Mouse (Mus musculus) heart, adult 2 months (tissue): ENCODE data around the gene Heg1. TPM values are rescaled to one million over a fixed set of nuclear protein-coding genes. Genes with fewer than 3 reads are reported as not detected.

Experiments
- DNase-seq, 2 experiments: peaks; one replicate each; pipeline ENCODE4 v3.0.0; 2021
- H3K27ac ChIP-seq: fragments of 200-600 bp; 2 replicates; pipeline ENCODE4 v1.8.1; 2022
- H3K27me3 ChIP-seq: fragments of 200-500 bp; 2 replicates; pipeline ENCODE4 v1.6.1; 2012; ENCODE audit warnings: mild to moderate bottlenecking, low read length, inconsistent platforms, mixed read lengths; ENCODE audit not compliant: control insufficient read depth, insufficient read depth
- H3K36me3 ChIP-seq: fragments of 200-500 bp; 2 replicates; pipeline ENCODE4 v1.6.1; 2012; ENCODE audit warnings: low read length, inconsistent platforms; ENCODE audit not compliant: control insufficient read depth, insufficient read depth
- H3K4me1 ChIP-seq: fragments of 200-500 bp; 2 replicates; pipeline ENCODE4 v1.6.1; 2011; ENCODE audit warnings: low read length; ENCODE audit not compliant: control insufficient read depth, insufficient read depth
- H3K4me3 ChIP-seq: fragments of 200-600 bp; 2 replicates; pipeline ENCODE4 v1.8.1; 2022
- H3K79me2 ChIP-seq: fragments of 200-500 bp; replicated peaks from 2 replicates; pipeline ENCODE4 v1.6.1; 2012; ENCODE audit warnings: mild to moderate bottlenecking, inconsistent platforms, low read length, moderate library complexity, mixed read lengths; ENCODE audit not compliant: control insufficient read depth, insufficient read depth
- H3K9ac ChIP-seq: fragments of 200-500 bp; 2 replicates; pipeline ENCODE4 v1.6.1; 2012; ENCODE audit warnings: low read depth, mild to moderate bottlenecking, control low read depth, inconsistent platforms, low read length, mixed read lengths
- CTCF ChIP-seq: fragments of 200-600 bp; IDR thresholded peaks from 2 replicates; pipeline ENCODE4 v1.8.1; 2022; ENCODE audit warnings: antibody characterized with exemption, mild to moderate bottlenecking, moderate library complexity
- EP300 ChIP-seq: fragments of 200-500 bp; IDR thresholded peaks from 2 replicates; pipeline ENCODE4 v1.6.1; 2011; ENCODE audit warnings: low read depth, low read length, control low read depth; ENCODE audit not compliant: insufficient read depth
- POLR2A ChIP-seq: fragments of 200-500 bp; IDR thresholded peaks from 2 replicates; pipeline ENCODE4 v1.6.1; 2011; ENCODE audit warnings: mild to moderate bottlenecking, low read depth, low read length, control low read depth; ENCODE audit not compliant: insufficient read depth
- WGBS: fragments of 180-500 bp; shearing (Covaris S2); methylation state at CpG from one replicate; pipeline ENCODE4 v1.1.7; 2018; 5-methylcytosine and 5-hydroxymethylcytosine counted together
- intact Hi-C: fragments of 180-260 bp; cut with DNase I; formaldehyde crosslinking; loops from one replicate; pipeline ENCODE4 v1.15.1; 2025
- long read RNA-seq: library from polyadenylated mRNA; stranded (forward); transcript quantifications from one replicate; pipeline ENCODE4 v2.0.0, GENCODE M21; 2021
- polyA plus RNA-seq: library from polyadenylated mRNA; depleted of rRNA; stranded (reverse); fragments of >200 nt; gene quantifications from 2 replicates; pipeline ENCODE4 v1.2.3, GENCODE M21; 2012; rRNA removed
- total RNA-seq, 2 experiments: library from RNA; stranded (reverse); gene quantifications; 2 replicates each; pipeline ENCODE4 v1.2.3; 2021

The Heg1 gene
- total RNA-seq: 100 to 1,000 TPM; 126 to 148 TPM
- 60.6 and 123 TPM in 2 replicates for polyA plus RNA-seq
- long read RNA-seq, partial matches to known transcripts: 6 of 24 reads
- long read RNA-seq, other reads (novel, unspliced or antisense): 18 of 24 reads

DNA sequence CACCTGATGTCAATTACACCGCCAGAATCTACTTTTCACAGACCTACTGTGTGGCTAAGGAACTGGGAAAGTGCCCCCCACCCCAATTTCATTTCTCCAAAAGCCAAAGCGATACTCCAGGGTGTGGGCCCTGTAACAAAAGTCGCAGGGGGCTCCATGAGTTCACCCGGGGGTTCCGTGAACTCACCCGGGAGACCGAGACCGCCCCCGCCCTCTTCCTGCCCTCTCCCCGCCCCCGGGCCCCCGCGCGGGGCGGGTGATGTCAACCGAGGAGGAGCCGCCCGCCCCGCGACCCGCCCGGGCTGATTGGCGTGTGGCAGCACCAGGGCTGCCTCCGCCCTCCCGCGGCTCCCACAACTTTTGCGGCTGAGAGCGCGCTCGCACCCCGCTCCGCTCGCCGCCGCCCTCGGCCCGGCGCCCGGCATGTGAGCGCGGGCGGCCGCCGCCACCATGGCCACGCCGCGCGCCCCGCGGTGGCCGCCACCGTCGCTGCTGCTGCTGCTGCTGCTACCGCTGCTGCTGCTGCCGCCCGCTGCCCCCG, at the start of gene Heg1:
Heg1 (plus strand) TSS at position 209 of the 541 bp plus-strand sequence.
- DNase-seq: peak; percentile 93 to 94
- intact Hi-C loops: no loop called here
- Histone ChIP-seq H3K79me2 (peaks cover 1% of the 10 kb centered on the region; the same call in 1 of the 2 replicates), H3K4me1 (peaks cover 21% of the 10 kb centered on the region), H3K4me3 (peak within 1 kb of the TSS; percentile 91), H3K27me3 (no peaks in the 10 kb centered on the region), H3K27ac (peak within 1 kb of the TSS; percentile 98), H3K9ac (peak within 1 kb of the TSS; percentile 100), H3K36me3 (peaks cover 4% of the 10 kb centered on the region)
- TF ChIP-seq EP300: no peak
- TF ChIP-seq CTCF: no peak; the same call in 1 of the 2 replicates
- peak; percentile 74 for TF ChIP-seq POLR2A
- 2% methylated on average over 57 of the region's 57 CpGs for WGBS

DNA sequence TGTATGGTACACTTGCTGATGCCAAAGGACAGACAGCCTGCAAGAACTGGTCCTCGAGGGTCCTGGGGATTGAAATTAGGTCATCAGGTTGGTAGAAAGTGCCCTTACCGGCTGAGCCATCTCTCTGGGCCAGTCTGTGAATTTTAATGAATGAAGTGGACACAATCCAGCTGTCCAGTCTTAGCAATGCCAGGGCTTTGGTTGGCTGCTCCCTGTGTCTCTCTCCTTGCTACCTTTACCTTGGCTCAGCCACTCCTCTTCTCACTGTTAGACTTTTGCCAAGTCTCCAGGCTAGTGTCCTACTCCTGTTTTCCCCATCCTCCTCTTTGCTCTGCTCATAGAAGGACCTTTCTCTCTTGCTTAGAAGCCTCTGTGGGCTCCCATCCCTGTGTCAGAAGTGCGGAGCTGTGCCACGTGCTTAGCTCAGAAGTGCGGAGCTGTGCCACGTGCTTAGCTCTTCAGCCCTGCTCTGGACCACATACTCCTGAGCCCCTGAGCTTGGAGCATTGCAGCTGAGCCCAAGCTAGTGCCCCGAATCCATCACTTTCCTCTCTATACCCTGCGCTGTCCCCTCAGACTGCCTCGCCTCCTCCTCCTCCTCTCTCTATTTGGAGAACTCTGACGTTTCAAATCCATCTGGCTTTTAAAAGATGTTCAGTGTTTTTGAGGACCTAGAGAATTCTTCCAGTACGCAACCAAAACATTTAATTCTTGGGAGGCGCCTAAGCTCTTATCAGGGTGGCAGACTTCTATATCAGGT, 48.2 kb upstream of the Heg1 start:
- Histone ChIP-seq H3K4me3 (no peak overlapping the region), H3K27me3 (no peaks in the 10 kb centered on the region), H3K27ac (no peak overlapping the region), H3K79me2 (no peaks in the 10 kb centered on the region), H3K9ac (no peak overlapping the region), H3K4me1 (no peaks in the 10 kb centered on the region), H3K36me3 (no peaks in the 10 kb centered on the region)
- DNase-seq: no peak
- no peak for TF ChIP-seq EP300
- TF ChIP-seq POLR2A: no peak
- TF ChIP-seq CTCF: no peak
- WGBS: 86% methylated on average over 12 of the region's 12 CpGs
- intact Hi-C loops: no loop called here

DNA sequence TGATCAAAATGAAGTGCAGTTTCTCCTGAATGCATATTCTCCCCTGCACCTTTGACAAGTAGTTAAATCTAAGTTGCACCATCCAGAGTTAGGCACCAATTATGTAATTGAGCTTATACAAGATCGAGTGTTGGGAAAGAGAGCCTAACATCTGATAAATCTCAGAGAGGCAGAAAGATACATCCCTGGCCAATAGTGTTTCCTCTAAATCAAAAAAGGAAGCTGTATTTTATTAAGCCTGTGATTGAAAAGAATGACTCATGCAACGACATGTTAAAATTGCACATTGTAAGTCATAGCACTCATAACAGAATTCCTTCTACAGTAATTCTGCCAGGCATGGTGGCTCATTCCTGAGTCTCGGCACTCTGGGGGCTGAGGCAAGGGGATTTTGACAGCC, 42.4 kb upstream of the Heg1 start:
- Histone ChIP-seq H3K79me2 (no peaks in the 10 kb centered on the region), H3K4me3 (no peak overlapping the region), H3K36me3 (no peaks in the 10 kb centered on the region), H3K4me1 (no peaks in the 10 kb centered on the region), H3K27me3 (no peaks in the 10 kb centered on the region), H3K9ac (no peak overlapping the region), H3K27ac (peak overlapping the region; percentile 46)
- TF ChIP-seq CTCF (no peak), EP300 (no peak), POLR2A (no peak)
- DNase-seq: no peak
- intact Hi-C loops: no loop called here
- 38% methylated on average over 3 of the region's 3 CpGs for WGBS

DNA sequence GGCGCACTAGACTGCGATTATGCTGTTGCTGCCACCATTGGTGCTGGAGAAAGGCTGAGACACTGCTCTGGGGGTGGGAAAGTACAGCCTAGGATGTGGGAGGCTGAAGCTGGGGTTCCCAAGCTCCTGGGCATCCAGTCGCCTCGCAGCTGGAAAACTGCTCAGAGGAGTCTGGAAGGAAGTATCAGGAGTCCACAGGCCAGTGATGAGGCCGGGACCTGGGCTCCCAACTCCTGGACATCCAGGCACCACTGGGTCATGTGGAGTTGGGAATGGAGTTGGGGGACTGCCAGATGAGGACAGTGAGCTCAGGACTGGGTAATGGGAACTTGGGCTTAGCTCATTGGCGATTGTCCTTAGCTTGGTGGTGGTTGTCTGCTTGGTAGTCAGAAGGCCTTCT, 31.1 kb upstream of the Heg1 start:
- 90% methylated on average over 6 of the region's 6 CpGs for WGBS
- H3K4me1 ChIP-seq: no peaks in the 10 kb centered on the region
- no peaks in the 10 kb centered on the region for H3K36me3 ChIP-seq
- no peak for DNase-seq
- intact Hi-C loops: no loop called here
- no peak overlapping the region for H3K9ac ChIP-seq
- no peaks in the 10 kb centered on the region for H3K79me2 ChIP-seq
- TF ChIP-seq POLR2A: no peak
- no peak for TF ChIP-seq CTCF
- TF ChIP-seq EP300: no peak
- no peak overlapping the region for H3K4me3 ChIP-seq
- H3K27ac ChIP-seq: no peak overlapping the region
- H3K27me3 ChIP-seq: no peaks in the 10 kb centered on the region

DNA sequence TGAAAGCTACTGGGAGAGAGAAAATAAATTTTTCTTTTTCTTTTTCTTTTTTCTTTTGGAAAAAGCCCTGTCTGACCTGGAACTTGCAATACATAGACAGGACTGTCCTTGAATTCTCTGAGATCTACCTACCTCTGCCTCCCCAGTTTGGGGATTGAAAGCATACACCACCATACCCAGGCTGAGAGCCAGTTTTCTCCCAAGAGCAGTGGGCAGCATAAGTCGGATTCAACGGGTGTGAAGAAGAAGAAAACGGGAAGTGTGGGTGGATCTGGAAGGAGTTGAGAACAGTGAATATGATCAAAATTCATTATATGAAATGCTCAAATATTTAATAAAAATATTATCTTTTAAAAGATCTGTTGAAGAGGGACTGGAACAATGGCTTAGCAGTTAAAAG, 28.7 kb upstream of the Heg1 start:
- H3K9ac ChIP-seq: no peak overlapping the region
- intact Hi-C loops: no loop called here
- DNase-seq: no peak
- no peaks in the 10 kb centered on the region for H3K27me3 ChIP-seq
- no peak overlapping the region for H3K4me3 ChIP-seq
- 85% methylated on average over 3 of the region's 3 CpGs for WGBS
- H3K36me3 ChIP-seq: no peaks in the 10 kb centered on the region
- H3K4me1 ChIP-seq: peaks cover 2% of the 10 kb centered on the region; the same call in 1 of the 2 replicates
- no peaks in the 10 kb centered on the region for H3K79me2 ChIP-seq
- TF ChIP-seq EP300: no peak
- TF ChIP-seq POLR2A: no peak
- no peak for TF ChIP-seq CTCF
- H3K27ac ChIP-seq: no peak overlapping the region

DNA sequence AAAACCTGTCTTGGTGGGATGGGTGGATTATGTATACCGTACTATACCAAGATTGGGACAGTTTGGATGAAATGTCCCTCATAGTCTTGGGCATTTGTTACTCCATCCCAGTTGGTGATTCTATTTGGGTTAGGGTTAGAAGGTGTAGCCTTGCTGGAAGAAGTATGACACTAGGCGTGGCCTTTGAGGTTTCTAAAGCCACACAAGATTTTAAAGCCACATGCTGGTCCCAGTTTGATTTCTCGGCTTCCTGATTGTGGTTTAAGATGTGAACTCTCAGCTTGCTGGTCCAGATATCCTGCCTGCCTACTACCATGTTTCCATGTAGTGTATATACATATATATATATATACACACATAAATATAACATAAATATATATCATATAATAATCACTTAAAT, 27.0 kb upstream of the Heg1 start:
- Histone ChIP-seq H3K36me3 (no peaks in the 10 kb centered on the region), H3K4me3 (no peak overlapping the region), H3K9ac (no peak overlapping the region), H3K27me3 (no peaks in the 10 kb centered on the region), H3K27ac (no peak overlapping the region), H3K4me1 (peaks cover 2% of the 10 kb centered on the region; the same call in 1 of the 2 replicates), H3K79me2 (no peaks in the 10 kb centered on the region)
- WGBS: 91% methylated on average over 3 of the region's 3 CpGs
- TF ChIP-seq EP300 (no peak), CTCF (no peak), POLR2A (no peak)
- intact Hi-C loops: no loop called here
- DNase-seq: no peak
